Mouse (Mus musculus): ENCODE measurements around the gene Plod3.

Gene Plod3

DNA sequence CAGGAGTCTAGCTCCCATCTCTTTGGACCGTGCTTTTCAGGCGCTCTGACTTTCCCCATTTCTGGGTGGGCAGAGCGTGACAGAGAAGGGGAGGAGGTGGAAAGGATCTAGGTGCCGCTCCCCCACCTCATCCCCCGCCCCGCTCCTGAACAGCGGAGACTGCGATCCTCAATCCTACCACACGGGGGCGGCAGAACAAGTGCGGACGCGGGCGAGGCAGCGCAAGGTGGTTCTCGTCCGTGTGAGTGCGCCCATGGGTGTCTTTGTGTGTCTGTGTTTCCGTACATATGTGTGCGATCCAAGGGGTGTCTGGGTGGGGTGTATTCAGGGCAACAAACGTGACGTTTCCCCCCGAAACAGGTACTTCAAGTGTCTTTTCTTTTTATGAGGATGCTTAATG, 38.3 kb downstream of the Plod3 start:
- peak; percentile 60 to 92 for DNase-seq

- no peak for DNase-seq
Observed at GRCm38 (mm10) chr5:137026092-137026491, 39.3 kb downstream of the Plod3 start, which contains the start of gene Vgf. Gene Vgf, plus strand, starts transcription at chr5:137026392.

- no peak for DNase-seq
Observed at GRCm38 (mm10) chr5:137028561-137029272, 41.9 kb downstream of the Plod3 start.

DNA sequence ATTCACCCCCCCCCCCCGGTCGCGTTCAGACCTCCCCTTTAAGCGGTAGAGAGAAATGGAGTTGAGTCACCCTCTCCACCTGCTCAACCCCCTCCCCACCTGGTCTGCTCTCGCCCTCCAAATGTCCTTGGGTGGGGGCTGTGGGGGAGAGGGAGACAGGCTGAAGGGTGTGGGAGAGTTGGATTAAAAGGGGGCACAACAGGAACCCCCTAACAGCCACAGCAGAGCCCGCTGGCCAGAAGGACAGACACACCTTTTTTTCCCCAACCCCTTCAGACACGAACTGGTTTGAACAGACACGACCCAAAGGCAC, 42.4 kb downstream of the Plod3 start:
- DNase-seq: no peak

DNA sequence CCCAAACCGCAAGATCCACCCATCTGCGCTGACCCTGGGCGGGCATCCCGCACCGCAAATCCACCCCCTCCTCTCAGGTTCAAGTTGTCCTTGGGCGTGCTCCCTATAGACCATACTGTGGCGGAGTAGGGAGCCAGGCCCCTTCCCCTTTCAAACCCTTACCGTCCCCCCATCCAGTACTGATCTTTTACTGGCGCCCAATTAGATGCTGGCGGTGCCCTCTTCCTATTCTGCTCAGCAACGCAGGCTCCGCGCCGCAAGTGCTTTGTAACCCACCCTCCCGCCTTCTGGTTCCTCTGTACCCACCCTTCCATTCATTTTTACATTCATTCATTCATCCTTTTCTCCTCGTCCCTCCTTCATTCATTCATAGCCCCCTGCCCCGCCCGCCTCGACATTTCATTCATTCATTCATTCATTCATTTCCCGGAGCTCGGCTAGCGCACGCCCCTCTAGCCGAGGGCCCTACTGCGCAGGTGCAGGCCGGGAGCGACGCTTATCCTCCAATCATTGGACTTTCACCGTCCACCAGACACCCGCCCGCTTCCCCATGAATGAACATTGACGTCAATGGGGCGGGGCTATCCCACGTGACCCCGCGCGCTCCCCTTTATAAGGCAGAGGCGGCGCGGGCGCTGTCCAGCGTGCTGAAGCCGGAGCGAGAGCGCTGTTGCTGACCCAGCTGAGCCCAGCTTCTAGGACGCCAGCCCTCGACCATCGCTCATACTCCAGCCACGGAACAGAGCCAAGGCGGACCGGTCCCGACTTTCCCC, 43.0 kb downstream of the Plod3 start:
- peak; percentile 97 to 98 for DNase-seq

DNA sequence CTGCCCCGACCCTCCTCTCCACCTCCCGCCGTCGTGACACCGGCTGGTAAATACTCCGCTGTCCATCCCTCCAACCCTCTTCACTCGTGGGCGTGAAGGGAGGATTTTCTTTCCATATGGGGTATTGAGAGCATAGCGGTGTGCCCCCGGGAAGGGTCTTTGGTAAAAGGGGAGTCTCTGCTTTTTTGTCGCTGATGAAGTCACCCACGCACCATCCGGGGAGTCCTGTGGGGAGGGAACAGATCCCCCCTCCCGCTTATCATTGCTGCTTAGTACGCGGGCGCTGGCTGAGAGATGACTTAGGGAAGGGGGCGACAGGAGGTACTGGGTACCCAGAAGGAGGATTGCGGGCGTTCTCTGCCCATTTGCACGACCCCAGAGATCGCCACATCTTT, 43.6 kb downstream of the Plod3 start:
- no peak for DNase-seq

- DNase-seq: peak; percentile 19 to 65
Observed at GRCm38 (mm10) chr5:137031076-137032032, 44.5 kb downstream of the Plod3 start.

DNA sequence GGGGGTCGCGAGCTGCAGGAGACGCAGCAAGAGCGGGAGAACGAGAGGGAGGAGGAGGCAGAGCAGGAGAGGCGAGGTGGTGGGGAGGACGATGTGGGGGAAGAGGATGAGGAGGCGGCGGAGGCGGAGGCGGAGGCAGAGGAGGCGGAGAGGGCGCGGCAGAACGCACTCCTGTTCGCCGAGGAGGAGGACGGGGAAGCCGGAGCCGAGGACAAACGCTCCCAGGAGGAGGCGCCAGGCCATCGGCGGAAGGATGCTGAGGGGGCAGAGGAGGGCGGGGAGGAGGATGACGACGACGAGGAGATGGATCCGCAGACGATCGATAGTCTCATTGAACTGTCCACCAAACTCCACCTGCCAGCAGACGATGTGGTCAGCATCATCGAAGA, 45.2 kb downstream of the Plod3 start:
- peak in 1 of 2 experiments; percentile 16 for DNase-seq

DNA sequence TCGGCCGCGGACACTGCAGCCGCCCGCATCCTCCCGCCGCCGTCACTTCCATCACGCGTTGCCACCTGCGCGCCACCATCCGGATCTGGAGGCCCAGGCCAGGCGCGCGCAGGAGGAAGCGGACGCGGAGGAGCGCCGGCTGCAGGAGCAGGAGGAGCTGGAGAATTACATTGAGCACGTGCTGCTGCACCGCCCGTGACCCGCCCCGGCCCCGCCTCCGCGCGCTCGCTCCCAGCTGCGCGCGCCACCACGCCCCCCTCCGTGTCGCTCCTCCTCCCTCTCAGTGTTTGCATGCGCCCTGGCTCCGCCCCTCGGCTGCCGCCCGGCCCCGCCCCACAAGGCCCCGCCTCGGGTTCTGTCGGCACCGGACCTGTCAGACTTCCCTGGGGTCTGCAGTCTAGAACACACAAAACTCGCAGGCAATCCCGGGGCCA, 45.8 kb downstream of the Plod3 start:
- peak; percentile 92 to 97 for DNase-seq

GRCm38 (mm10) chr5:137036211-137036610, 49.4 kb downstream of the Plod3 start:
- DNase-seq: no peak

DNA sequence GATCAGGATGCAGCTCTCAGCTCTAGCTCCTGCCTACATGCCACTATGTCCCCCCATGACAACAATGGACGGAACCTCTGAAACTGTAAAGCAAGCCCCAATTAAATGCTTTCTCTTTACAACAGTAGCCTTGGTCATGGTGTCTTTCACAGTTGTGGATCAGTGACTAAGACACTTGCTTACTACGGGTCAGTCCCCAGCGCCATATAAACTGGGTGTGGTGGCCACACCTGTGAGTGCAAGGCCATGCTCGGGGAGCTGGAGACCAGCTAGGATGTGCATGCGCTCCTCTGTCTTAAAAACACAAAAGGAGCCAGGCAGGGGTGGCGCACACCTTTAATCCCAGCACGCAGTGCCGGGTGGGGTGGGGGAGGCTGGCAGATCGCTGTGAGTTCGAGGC, 52.6 kb downstream of the Plod3 start:
- no peak for DNase-seq

GRCm38 (mm10) chr5:137041442-137041841, 54.6 kb downstream of the Plod3 start:
- DNase-seq: no peak

DNA sequence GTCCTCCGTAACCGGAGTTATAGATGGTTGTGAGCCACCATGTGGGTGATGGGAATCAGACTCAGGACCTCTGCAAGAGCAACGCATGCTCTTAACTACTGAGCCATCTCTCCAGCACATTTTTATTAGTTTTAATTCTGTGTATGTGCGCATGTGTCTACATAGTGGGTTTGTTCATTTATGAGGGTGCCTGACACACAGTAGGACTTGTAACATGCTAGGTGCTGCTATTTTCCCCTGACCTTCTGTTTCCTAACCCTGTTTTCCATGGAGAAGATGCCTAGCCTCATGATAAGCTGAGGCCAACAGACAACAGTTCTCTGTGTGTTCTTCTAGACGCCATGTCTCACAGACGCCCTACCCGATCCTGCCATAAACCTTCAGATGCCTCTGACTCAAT, 57.2 kb downstream of the Plod3 start:
- no peak for DNase-seq

DNA sequence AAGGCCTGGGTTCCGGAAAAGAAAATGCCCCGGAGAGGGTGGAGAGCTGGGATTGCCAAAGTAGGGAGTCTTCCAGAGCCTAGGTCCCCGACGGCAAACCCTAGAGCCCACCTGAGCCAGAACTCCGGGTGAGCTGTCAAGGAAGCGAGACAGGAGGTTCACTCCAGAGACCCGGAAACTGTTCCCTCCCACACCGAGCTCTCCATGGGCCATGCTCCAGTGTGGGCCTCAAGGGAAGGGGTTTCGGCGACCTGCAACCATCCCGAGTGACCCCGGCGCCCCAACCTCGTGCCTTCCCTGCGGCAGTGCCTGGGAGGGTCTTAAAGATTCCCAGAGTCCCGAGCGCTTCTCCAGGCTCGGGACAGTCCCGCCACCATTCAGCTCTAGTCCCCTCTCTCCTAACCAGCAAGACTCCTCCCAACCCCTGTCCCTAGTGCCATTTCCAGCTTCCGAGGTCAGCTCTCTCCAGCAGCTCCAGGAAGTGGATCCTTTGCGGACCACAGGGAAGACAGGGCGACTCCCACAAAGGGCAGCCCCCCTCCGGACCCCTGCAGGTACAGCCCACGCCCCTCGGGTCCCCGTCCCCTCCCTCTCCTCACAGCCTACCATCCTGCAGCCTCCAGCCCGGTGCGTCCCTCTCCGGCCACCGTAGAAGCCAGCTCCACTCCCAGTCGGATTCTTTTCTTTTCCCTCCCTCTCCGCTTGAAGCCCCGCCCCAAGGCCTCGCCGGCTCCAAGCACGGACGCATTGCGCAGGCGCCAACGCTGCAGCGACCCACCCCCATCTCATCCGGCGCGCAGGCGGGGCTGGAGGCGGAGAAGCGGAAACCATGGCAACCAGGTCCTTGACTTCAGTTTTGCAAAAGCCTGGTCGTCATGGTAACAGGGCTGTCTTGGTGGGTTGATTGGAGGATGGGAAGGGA, 58.8 kb downstream of the Plod3 start, which contains the start of gene Ap1s1:
TSS of gene Ap1s1 (minus strand) at position 734 of the 922 bp plus-strand sequence.
- peak; percentile 96 to 99 for DNase-seq
